Mouse (Mus musculus) right cerebral cortex, postnatal 10 days (tissue): ENCODE measurements around the gene Ssc5d.
A peak's percentile ranks its signal among the peaks of the same experiment; 100 is the strongest.

Experiments
- DNase-seq, 2 experiments: peaks; one replicate each; pipeline ENCODE4 v3.0.0; 2021; ENCODE audit warnings: low spot score in 2 of 2

Gene Ssc5d

DNA sequence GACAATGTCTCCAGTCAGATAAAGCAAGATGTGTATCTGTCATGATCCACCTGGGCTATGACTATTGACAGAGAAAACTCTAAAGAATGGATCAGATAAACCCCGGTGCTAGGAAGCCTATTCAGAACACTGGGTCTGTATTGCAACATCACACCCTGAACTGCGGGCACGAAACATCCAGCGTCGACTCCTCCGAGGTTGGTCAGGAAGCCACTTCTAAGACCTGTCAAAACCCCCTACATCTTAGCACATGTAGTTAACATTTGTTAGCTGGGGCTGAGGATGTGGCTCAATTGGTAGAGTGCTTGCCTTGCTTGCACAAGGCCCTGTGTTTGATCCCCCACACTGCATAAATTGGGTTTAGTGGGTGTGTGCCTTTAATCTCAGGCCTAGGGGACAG lies 22.8 kb downstream of the Ssc5d start:
- no peak for DNase-seq

DNA sequence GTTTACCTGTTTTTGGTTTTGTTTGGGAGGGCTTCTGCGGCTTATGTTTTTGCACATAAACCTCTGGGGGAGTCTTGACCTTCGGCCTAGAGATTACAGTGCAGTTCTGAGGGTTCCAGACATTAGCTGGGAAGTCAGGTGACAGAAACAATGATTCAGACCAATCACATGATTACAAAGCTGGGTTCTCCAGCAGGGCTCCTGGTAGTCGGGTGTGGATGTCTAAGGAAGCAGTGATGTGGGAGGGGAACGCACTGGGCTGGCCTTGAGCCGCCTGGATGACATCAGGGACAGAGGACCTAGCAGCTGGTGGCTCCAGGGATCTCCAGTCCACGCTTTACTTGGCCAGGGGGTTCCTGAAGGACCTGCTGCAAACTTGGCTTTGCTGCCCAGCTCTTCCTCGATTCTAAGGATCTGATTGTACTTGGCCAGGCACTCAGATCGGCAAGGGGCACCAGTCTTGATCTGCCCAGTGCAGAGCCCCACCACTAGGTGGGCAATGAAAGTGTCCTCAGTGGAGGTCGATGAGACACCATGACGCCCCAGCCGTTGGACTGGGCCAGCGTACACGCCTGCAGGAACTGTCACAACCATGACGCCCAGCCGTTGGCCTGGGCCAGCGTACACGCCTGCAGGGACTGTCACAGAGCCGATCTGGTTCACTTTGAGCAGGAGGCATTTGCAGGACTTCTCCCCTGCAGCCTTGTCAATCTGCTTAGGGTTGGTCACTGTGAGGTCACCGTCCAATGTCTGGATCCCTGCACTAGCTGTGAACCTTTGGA lies 25.2 kb downstream of the Ssc5d start:
- no peak for DNase-seq

DNA sequence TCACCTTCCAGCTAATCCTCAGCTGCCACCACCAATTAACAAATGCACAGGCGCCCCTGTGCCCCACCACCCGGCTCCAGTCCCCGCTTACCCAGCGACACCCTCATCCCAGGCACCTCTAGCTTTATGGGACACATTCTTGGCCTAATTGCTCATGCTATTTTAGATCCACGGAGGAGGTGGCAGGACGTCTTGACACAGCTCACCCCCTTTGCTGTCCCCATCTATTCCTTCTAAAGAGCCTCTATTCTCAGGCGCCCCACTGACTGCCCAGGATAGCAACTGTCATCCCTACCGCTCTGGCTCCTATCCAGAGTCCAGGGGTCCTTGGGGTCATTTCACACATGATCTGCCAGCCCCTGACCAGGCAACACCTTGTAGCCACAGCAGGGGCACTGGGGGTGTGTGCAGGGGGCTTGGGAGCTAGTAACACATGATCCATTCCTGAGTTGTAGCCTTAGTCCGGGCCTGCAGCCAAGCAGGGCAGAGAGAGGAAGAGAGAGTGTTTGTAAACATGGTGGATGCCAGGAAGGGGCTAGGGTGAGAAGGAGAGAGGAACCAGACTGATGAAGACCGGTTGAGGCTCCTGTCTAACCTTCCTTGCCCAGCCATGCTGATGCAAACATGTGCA lies 28.3 kb downstream of the Ssc5d start:
- peak; percentile 51 to 55 for DNase-seq

DNA sequence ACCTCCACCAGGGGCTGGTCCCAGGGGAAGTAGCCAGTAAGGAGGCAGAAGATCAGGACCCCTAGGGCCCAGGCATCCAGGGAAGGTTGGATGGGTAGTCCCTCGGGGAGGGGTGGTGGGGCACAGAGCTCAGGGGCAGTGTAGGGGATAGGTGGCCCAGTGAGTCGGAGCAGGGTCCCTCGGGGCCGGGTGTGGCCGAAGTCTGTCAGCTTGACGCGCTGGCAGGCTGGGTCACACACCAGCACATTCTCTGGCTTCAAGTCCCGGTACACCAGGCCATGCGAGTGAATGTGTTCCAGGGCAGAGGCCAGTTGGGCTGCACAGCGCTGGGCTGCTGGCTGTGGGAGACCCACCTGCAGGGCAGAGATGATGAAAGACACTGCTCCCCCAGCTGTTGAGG lies 31.8 kb downstream of the Ssc5d start:
- DNase-seq, result no peak

DNA sequence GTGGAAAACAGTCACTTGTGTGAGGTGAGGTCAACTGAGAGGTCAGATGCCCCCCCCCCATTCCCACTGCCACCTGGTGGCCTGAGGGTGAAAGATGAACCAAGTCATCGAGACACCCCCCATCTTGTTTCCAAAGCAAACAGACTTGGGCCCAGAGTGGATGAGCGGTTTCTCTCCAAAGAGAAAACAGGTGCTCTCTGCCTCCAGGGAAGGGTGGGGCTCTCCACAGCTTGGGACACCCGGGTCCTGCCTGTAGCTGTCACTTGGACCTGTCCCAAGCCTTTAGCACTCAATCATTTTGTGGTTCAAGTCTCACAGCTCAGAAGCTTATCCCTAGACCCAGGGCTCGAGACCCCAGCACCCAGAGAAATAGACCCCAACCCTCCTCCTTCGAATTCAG lies 37.9 kb downstream of the Ssc5d start:
- DNase-seq, result no peak

DNA sequence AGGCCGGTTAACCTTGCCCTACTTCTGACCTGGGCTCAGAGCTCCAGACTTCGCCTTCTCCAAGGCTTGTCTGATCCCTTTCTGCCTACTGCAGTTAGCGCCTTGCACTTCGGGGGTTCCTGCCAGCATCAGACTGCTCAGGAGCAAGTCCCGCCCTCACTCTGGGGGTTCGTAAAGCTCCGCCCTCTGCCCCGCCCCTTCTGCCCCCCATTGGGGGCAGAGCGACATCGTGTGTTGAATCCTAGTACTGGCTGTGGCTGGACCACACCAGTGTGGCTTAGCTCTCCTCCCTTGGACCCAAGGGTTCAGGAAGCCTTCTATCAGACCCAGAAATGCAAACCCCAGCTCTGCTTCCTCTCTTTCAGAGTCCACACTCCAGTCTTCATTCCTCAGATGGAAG lies 38.7 kb downstream of the Ssc5d start, which contains the start of gene Sbk2:
Gene Sbk2, minus strand, starts transcription at position 135 of the 400 bp plus-strand sequence.
- DNase-seq, result peak; percentile 77 to 84

DNA sequence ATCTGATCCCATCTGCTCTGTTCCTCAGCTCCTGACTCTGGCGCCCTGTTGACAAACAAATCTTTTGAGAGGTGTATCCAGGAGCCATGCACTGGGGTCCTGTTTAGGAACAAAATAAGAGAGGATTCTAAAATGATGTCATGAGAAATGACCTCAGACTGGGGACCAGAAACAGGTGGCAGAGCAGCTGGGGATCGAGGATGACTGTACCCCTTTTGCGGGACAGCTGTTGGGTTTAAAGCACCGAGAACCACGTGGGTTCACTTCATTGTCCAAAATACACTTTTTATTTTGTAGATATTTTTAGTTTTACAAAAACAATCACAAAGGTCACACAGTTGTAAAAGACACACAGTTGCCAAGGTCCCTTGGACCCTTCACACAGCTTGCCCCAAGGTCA lies 39.4 kb downstream of the Ssc5d start:
- no peak for DNase-seq

DNA sequence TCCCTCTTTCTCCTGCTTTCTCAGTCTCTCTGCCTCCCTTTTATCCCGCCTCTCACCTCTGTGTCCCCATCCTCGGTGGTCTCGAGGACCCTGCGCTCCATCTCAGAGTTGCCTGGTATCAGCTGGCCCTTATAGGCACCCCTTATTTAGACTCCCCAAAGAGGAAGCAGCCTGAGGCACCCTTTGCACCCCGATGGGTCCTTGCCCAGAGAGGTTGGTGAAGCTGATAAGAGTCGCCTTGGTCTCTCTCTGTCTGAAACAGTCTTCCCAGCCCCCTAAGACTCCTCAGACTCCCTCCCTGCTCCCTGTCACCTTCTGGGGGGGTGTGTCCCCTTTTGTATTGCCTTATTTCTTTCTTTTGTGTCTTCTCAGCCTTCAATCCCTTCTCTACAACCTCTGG lies 45.5 kb downstream of the Ssc5d start, which contains the start of gene Sbk3:
Gene Sbk3, minus strand, starts transcription at position 101 of the 400 bp plus-strand sequence.
- no peak for DNase-seq

DNA sequence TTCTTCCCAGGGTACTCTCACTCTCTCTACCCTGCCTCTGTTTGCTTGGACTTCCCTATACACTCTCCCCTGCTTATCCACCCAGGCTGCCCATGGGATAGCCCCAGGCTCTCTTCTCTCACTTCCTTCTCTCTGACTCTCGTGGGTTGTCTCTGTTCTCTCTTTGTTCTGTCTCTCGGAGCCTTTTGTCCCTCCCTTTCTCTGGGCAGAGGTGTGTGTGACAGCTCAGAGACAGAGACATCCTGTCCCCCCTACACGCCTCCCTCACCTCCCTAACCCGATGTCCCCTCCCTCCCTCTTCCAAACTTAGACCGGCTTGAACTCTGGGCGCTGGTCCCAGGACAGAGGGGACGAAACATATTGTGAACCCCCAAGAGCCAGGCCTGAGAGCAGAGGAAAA lies 46.1 kb downstream of the Ssc5d start:
- no peak for DNase-seq

DNA sequence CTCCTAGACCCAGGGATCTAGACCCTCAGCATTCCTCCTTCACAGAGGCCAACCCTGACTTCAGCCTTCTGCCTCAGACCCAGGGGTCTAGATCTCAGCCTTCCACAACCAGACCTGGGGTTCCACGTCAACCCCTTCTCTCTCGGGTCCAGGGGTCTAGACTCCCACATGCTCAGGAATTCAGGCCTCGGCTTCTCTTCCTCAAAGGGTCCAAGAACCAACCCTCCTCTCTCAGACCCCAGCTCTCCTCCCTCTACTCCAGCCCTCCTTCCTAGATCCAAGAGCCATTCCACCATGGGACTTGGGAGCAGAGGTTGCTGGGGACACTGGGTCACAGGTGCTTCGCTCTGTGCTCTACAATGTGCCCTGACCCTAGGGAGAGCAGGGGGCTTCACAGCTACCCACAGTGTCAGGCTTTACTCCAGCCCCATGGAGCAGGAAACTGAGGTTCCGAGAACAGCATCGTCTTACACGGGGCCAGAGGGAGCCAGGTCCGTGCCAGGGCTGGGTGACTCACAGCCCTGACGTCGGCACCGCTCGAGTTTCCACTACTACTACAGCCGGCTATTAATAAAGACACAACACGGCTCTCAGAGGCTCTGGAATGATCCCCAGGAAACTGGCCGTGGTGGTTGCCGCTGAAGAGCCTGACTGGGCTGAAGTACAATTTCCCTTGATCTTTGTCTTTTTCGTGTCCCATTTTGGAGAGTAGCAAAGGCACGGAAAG lies 46.9 kb downstream of the Ssc5d start:
- DNase-seq, result no peak

DNA sequence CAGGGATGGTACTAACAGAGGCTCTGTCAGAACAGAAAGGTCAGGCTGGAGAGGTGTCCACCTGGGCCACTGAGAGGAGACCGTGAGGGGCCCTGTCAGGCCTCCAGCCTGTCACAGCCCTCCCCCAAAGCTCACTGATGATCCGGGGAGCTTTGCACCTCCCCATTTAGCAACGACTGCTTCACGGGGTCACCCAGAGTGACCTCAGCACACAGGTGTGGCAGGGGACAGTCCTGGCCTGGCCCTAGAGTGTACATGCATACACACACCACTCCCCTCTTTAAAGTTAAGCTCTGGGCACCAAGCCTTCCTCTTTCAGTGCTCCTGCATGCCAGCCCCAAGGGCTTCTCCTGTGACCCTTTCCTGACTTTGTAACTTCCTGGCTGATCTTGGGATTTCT lies 49.9 kb downstream of the Ssc5d start:
- no peak for DNase-seq

DNA sequence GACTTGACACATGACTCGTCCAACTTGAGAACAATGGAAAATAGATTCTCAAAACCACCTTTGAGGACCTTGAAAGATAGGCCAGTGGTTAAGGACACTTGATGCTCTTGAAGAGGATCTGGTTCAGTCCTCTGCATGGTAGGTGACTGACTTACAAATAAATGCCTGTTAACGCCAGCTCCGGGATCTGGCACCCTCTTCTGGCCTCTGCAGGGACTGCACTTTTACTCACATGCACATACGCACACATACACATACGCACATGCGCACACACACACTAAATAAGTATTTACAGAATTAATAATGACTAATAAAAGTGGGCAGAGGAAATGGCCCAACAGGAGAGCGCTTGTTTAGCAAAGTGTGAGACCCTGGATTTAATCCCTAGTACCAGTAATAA lies 51.2 kb downstream of the Ssc5d start:
- DNase-seq, result no peak

DNA sequence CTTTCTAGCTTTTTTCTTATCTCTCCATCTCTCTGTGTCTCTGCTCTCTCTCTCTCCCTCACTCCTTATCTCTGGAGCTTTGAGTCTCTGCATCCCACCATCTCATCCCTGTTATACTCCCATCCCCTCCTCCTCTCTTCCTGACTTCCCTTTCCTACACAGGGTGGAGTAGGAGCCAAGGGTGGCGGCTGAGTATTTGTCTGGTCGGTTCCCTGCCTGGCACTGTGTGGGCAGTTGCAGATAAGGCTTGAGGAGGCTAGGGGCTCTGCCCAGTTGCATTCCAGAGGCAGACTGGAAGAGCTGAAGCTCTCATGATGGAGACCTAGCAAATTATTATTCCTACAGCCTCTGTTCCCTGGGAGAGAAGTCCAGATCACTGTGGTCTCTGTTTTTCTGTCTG lies 62.7 kb downstream of the Ssc5d start:
- DNase-seq, result no peak

DNA sequence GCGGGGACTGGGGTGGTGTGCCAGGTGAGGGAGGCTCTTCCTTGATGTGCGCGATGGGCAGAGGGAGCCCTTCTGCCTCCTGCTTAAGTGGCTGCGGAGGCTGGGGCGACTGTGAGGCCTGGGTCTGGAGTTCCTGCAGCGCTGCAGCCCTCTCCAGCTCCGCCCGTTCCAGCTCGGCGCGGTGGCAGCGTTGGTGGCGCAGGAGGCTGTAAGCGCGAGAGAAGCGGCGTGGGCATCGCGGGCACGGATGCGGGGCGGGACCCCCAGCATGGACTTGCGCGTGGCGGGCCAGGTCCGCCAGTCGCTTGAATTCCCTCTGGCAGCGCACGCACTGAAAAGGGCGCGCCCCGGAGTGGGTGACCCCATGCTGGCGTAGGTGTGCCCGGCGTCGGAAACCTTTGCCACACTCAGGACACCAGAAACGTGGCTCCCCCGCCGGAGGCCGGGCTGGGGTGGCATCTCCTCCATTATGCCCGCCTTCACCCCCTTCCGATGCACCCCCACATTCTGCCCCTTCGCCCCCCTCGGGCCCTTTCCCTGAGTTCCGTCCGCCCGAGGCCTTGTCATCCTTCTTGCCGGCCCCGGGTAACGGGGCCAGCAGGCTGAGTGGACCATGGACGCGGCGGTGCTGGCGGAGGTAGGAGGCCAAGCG lies 67.9 kb downstream of the Ssc5d start:
- no peak for DNase-seq

DNA sequence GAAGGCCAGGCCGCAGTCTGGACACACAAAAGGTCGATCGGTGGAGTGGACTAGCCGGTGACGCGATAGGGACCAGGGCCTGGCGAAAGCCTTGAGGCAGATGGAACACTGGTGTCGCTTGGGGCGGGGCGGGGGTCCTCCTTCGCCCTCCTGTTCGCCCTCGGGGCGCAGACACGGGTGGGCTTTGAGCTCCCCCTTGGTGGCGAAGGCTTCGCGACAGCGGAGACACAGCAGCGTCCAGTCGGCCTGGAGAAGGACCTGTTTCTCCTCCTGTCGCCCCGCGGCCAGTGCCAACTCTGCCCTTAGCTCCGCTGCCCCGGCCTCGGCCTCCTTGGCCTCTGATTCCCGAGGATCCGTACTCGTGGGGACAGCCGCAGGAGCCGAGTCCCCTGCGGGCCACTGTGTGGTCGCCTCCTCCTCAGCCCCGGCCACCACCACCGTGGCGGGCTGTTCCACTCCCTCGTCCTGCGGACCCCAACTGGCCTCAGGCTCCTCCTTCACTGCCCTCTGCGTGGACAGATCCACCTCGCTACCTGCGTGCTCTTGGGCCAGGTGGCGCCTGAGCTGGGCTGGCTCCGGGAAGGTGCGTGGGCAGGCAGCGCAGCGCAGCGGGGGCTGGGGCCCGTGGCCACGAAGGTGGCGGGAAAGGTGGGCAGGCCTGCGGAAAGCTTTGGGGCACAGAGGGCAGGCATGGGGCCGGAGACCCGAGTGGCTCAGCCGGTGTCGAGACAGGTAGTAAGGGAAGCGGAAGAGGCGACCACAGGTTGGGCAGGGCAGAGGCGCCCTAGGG lies 68.6 kb downstream of the Ssc5d start:
- DNase-seq, result no peak
